Mouse (Mus musculus): ENCODE measurements around the gene Ptprn2. TPM values are rescaled to one million over a fixed set of nuclear protein-coding genes. Genes with fewer than 3 reads are reported as not detected.

Gene Ptprn2
- polyA plus RNA-seq, 1 experiment: 0.95 TPM

DNA sequence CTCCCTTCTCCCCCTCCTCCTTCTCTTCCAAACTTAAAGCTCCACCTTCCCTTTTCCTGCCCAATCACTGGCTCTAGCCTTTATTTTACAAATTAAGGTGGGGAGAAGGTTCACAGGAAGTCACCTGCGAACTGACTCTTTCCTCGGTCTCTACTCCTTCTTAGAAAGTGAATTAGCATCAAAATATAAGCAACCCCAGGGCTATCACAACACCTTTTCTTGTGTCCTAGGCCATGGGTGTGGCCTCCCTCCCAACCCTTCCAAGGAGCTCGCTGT, 775.6 kb downstream of the Ptprn2 start:
- no peak for DNase-seq
- 64% methylated on average over 3 of the region's 3 CpGs for WGBS
- TF ChIP-seq POLR2A (IDR thresholded peaks at IDR 0.05; ENCODE audit: borderline replicate concordance, extremely low read depth, low read depth, low read length): no peak
- TF ChIP-seq CTCF (IDR thresholded peaks at IDR 0.05; ENCODE audit: insufficient read depth, low read length): no peak
- H3K4me3 ChIP-seq (replicated peaks; ENCODE audit: extremely low read depth, low read depth, low read length): no peak overlapping the region
- H3K4me1 ChIP-seq (ENCODE audit: control insufficient read depth, insufficient read depth, low read length): no peaks in the 10 kb centered on the region

DNA sequence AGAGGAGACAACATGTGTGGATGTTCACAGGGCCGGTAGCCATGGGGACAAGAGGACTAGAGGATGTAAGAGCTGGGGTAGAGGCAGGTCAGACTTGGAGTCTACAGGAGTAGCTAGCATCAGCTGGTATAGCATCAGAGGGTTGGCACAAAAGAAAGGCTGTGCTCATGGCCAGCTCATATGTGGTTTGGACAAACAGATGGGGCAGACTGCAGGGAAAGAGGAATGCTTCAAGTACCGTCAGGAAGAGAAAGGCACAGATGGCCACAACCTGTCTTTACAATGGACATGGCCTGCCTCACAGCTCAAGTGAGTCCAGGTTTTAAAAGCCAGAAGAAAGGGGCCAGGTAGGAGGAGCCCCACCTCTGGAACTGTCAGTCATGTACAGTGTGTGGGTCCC, 776.5 kb downstream of the Ptprn2 start:
- 88% methylated on average over 2 of the region's 2 CpGs for WGBS
- Histone ChIP-seq H3K4me1 (ENCODE audit: control insufficient read depth, insufficient read depth, low read length) (no peaks in the 10 kb centered on the region), H3K4me3 (replicated peaks; ENCODE audit: extremely low read depth, low read depth, low read length) (no peak overlapping the region)
- TF ChIP-seq POLR2A (IDR thresholded peaks at IDR 0.05; ENCODE audit: borderline replicate concordance, extremely low read depth, low read depth, low read length) (no peak), CTCF (IDR thresholded peaks at IDR 0.05; ENCODE audit: insufficient read depth, low read length) (no peak)
- DNase-seq: no peak

DNA sequence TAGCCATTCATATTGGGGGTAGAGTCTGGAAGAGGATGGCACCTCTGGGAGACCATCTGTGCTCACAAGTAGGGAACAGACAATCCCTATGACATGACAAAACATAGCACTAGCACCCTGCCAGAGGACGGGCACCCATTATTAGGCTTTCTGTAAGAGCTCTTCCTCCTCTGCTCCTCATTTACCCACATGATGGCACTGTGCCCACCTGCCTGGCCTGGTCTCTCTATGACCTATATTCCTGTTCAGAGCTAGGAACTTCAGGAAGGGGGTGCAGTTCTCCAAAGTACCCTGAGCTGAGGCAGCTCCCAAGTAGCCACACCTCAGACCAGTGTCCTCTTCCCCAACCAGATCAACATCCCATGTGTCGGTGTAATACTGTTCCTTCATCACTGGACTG, 777.6 kb downstream of the Ptprn2 start:
- WGBS: 73% methylated on average over 2 of the region's 2 CpGs
- Histone ChIP-seq H3K4me3 (replicated peaks; ENCODE audit: extremely low read depth, low read depth, low read length) (no peak overlapping the region), H3K4me1 (ENCODE audit: control insufficient read depth, insufficient read depth, low read length) (no peaks in the 10 kb centered on the region)
- DNase-seq: no peak
- TF ChIP-seq POLR2A (IDR thresholded peaks at IDR 0.05; ENCODE audit: borderline replicate concordance, extremely low read depth, low read depth, low read length) (no peak), CTCF (IDR thresholded peaks at IDR 0.05; ENCODE audit: insufficient read depth, low read length) (no peak)

DNA sequence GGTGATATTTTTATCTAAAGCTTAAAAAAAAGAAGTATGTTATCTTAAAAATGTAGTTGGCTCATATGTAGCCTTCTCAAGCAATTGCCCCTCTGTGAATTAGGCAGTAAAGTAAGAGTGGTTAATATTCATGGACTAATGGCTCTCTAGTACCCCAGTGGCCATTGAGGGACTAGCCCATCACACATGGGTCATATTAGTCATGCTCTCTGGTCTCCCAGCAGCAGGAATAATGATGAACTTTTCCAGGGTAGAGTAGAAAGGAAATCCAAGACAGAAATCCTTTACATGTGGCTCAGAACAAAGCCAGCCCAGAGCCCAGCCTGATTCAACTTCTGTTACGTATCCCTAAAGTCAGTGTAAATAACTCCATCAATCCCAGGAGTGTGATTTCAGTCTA, 779.7 kb downstream of the Ptprn2 start:
- no peak for TF ChIP-seq CTCF (IDR thresholded peaks at IDR 0.05; ENCODE audit: insufficient read depth, low read length)
- no peak for TF ChIP-seq POLR2A (IDR thresholded peaks at IDR 0.05; ENCODE audit: borderline replicate concordance, extremely low read depth, low read depth, low read length)
- 100% methylated on average over 1 of the region's 1 CpGs for WGBS
- no peak for DNase-seq
- Histone ChIP-seq H3K4me1 (ENCODE audit: control insufficient read depth, insufficient read depth, low read length) (no peaks in the 10 kb centered on the region), H3K4me3 (replicated peaks; ENCODE audit: extremely low read depth, low read depth, low read length) (no peak overlapping the region)

DNA sequence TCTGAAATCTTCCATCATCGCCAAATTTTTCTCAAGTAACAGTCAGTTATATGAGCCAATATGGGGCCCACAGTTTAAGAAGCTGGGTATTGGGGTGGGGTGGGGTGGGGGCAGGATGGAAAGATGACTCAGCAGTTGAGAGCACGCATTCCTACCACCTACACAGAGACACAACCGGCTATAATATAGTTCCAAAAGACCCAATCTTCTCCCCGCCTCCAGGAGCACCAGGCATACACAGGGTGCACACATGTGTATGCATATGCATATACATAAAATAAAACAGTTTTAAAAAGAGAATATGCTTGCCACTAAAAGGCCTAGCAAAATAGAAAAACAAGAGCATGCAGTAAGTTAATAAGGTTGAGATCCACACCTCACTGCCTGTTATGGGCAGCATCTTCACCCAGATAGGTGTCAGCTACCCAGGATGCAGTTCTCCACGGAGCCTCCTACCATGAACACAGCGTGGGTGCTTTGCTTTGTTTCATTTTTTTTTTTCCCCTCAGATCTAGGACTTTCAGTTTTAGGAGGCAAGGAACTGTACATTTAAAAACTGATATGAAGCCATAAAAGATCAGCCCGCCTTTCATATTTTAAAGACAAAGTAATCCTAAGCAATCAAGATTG, 783.1 kb downstream of the Ptprn2 start:
- TF ChIP-seq POLR2A (IDR thresholded peaks at IDR 0.05; ENCODE audit: borderline replicate concordance, extremely low read depth, low read depth, low read length) (no peak), CTCF (IDR thresholded peaks at IDR 0.05; ENCODE audit: insufficient read depth, low read length) (no peak)

DNA sequence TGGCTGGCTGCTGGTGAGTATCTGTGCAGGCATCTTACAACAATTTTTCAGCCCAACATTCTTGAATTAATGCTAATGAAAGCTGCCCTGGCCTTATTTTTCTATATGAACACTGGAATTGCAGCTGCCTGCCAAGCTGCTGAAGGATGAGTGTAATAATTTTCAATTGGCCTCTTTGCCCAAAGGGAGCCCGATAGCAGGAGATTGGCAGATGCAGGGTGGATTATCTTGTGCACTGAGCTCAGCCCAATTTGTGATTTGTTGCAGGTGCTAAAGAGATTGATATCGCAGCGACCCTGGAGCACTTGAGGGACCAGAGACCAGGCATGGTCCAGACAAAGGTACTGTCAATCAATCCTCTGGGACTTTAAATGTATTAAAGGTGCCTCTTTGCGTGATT, 783.8 kb downstream of the Ptprn2 start:
- Histone ChIP-seq H3K4me1 (ENCODE audit: control insufficient read depth, insufficient read depth, low read length) (no peaks in the 10 kb centered on the region), H3K4me3 (replicated peaks; ENCODE audit: extremely low read depth, low read depth, low read length) (no peak overlapping the region)
- DNase-seq: no peak
- TF ChIP-seq CTCF (IDR thresholded peaks at IDR 0.05; ENCODE audit: insufficient read depth, low read length) (no peak), POLR2A (IDR thresholded peaks at IDR 0.05; ENCODE audit: borderline replicate concordance, extremely low read depth, low read depth, low read length) (no peak)
- WGBS: 89% methylated on average over 4 of the region's 4 CpGs

More for the DNA sequence above, 783.1 kb downstream of the Ptprn2 start:
- 81% methylated on average over 7 of the region's 7 CpGs for WGBS
- no peak for DNase-seq
- Histone ChIP-seq H3K4me3 (replicated peaks; ENCODE audit: extremely low read depth, low read depth, low read length) (no peak overlapping the region), H3K4me1 (ENCODE audit: control insufficient read depth, insufficient read depth, low read length) (no peaks in the 10 kb centered on the region)

DNA sequence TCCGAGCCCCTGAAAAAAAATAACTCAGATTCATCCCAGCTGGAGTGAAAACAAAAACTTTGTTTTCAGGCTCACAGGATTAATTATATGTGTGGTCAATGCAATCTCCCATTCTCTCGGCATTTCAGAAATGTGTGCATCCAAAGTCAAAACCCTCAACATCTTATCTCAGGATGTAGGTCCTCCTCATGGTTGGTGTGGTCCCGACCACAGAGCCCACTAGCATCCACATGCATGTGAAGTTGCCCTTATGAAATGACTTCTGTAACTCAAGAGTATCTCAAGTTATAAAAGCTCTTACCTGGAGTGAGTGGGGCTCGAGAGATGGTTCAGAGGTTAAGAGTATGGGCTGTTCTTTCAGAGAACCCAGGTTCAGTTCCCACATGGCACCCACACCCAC, 784.7 kb downstream of the Ptprn2 start:
- H3K4me1 ChIP-seq (ENCODE audit: control insufficient read depth, insufficient read depth, low read length): no peaks in the 10 kb centered on the region
- 68% methylated on average over 4 of the region's 4 CpGs for WGBS
- H3K4me3 ChIP-seq (replicated peaks; ENCODE audit: extremely low read depth, low read depth, low read length): no peak overlapping the region
- TF ChIP-seq POLR2A (IDR thresholded peaks at IDR 0.05; ENCODE audit: borderline replicate concordance, extremely low read depth, low read depth, low read length) (no peak), CTCF (IDR thresholded peaks at IDR 0.05; ENCODE audit: insufficient read depth, low read length) (no peak)
- no peak for DNase-seq

DNA sequence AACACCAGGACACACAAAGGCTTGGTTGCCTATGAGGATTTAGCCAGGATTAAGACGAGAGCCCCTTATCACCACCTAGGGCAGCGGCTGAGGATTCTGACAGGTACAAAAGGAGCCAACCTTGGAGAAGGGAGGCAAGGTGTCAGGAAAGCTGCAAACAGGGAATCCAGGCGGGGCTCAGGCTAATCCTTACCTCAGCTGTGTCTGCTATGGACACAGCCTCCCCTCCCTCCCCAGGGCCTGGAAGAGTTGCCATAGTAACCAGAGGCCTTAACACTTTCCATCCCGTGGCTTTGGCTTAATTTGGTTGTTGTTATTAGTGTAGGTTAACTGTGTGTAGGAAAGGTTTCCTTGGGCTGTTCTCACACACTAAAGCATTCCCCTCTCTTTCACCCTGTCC, 787.6 kb downstream of the Ptprn2 start:
- Histone ChIP-seq H3K4me1 (ENCODE audit: control insufficient read depth, insufficient read depth, low read length) (no peaks in the 10 kb centered on the region), H3K4me3 (replicated peaks; ENCODE audit: extremely low read depth, low read depth, low read length) (no peak overlapping the region)
- TF ChIP-seq POLR2A (IDR thresholded peaks at IDR 0.05; ENCODE audit: borderline replicate concordance, extremely low read depth, low read depth, low read length) (no peak), CTCF (IDR thresholded peaks at IDR 0.05; ENCODE audit: insufficient read depth, low read length) (no peak)
- 30% methylated on average over 4 of the region's 4 CpGs for WGBS
- no peak for DNase-seq

DNA sequence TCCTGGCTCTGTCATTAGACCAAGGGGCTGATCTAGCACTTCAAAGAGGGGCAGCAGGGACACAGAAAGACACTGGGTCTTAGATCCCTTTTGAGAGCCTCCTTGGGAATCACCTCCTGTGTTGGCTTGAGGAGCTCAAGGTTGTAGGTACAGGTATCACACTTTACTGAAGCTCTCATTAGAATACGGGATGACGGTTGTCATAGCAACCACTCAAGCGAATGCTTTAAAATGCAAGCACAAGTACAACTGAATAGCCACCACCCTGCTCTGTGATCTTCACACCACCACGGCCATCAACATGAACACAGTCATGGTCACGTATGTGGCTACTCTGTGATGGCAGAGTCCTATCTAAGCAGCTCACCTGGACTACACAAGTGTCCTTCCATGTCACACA, 789.1 kb downstream of the Ptprn2 start:
- DNase-seq: no peak
- Histone ChIP-seq H3K4me3 (replicated peaks; ENCODE audit: extremely low read depth, low read depth, low read length) (no peak overlapping the region), H3K4me1 (ENCODE audit: control insufficient read depth, insufficient read depth, low read length) (no peaks in the 10 kb centered on the region)
- 85% methylated on average over 5 of the region's 5 CpGs for WGBS
- no peak for TF ChIP-seq POLR2A (IDR thresholded peaks at IDR 0.05; ENCODE audit: borderline replicate concordance, extremely low read depth, low read depth, low read length)
- TF ChIP-seq CTCF (IDR thresholded peaks at IDR 0.05; ENCODE audit: insufficient read depth, low read length): no peak

DNA sequence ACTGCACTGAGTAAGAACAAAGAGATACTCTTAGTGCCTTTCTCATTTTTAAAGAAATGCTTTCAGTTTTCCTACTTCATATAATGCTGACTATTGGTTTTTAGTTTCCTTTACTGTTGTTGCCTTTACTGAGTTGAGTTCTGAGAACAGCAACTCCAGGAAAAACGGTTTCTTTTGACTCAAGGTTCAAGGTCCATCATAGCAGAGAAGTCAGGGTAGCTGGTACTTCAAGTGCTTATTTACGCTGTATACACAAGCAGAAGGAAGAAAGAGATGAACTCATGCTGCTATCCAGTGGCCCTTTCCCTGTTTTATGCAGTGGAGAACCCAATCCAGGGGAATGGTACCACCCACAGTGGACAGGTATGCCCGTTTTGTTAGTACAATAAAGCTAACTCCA, 795.3 kb downstream of the Ptprn2 start:
- TF ChIP-seq POLR2A (IDR thresholded peaks at IDR 0.05; ENCODE audit: borderline replicate concordance, extremely low read depth, low read depth, low read length) (no peak), CTCF (IDR thresholded peaks at IDR 0.05; ENCODE audit: insufficient read depth, low read length) (no peak)
- 82% methylated on average over 3 of the region's 3 CpGs for WGBS
- DNase-seq: no peak
- no peaks in the 10 kb centered on the region for H3K4me1 ChIP-seq (ENCODE audit: control insufficient read depth, insufficient read depth, low read length)
- H3K4me3 ChIP-seq (replicated peaks; ENCODE audit: extremely low read depth, low read depth, low read length): no peak overlapping the region

Measured in lung, adult 2 months (tissue).